Mouse (Mus musculus) hindbrain, postnatal 0 days (tissue): ENCODE data around the gene Gm44596. TPM values are rescaled to one million over a fixed set of nuclear protein-coding genes. Genes with fewer than 3 reads are reported as not detected.

ENCODE experiments used
- ATAC-seq: fragments of 200-750 bp; cut with Nextera tagmentation; 2 replicates; pipeline ENCODE4 v1.8.0; 2017; ENCODE audit warnings: mild to moderate bottlenecking, moderate TSS enrichment, moderate library complexity
- DNase-seq: peaks from one replicate; pipeline ENCODE4 v3.0.0-alpha.2; 2015; ENCODE audit warnings: low spot score
- H3K27ac ChIP-seq: fragments of 300-500 bp; sonication (generic); 2 replicates; pipeline ENCODE4 v1.5.1; 2014; ENCODE audit warnings: mild to moderate bottlenecking
- H3K27me3 ChIP-seq: fragments of 300-500 bp; sonication (generic); 2 replicates; pipeline ENCODE4 v1.6.1; 2014; ENCODE audit warnings: low read length, mixed read lengths; ENCODE audit not compliant: insufficient read depth
- H3K36me3 ChIP-seq: fragments of 300-500 bp; sonication (generic); 2 replicates; pipeline ENCODE4 v1.6.1; 2014; ENCODE audit warnings: low read length, mixed read lengths; ENCODE audit not compliant: insufficient read depth
- H3K4me1 ChIP-seq: fragments of 300-500 bp; sonication (generic); 2 replicates; pipeline ENCODE4 v1.6.1; 2014; ENCODE audit warnings: antibody characterized with exemption, low read length, mixed read lengths; ENCODE audit not compliant: insufficient read depth
- H3K4me2 ChIP-seq: fragments of 300-500 bp; sonication (generic); 2 replicates; pipeline ENCODE4 v1.6.1; 2014; ENCODE audit warnings: low read depth, mild to moderate bottlenecking, low read length, moderate library complexity, mixed read lengths
- H3K4me3 ChIP-seq: fragments of 300-500 bp; sonication (generic); 2 replicates; pipeline ENCODE4 v1.5.1; 2014; ENCODE audit warnings: low read length
- H3K9ac ChIP-seq: fragments of 300-500 bp; sonication (generic); replicated peaks from 2 replicates; pipeline ENCODE4 v1.6.1; 2014; ENCODE audit warnings: mild to moderate bottlenecking, low read length, moderate library complexity, mixed read lengths
- H3K9me3 ChIP-seq: fragments of 300-500 bp; sonication (generic); 2 replicates; pipeline ENCODE4 v1.6.1; 2016; ENCODE audit warnings: low read length, mixed read lengths
- CTCF ChIP-seq: IDR thresholded peaks from 2 replicates; pipeline ENCODE4 v1.5.1; 2016; ENCODE audit warnings: antibody characterized with exemption, control low read depth, low read depth
- WGBS: fragments of 180-500 bp; shearing (Covaris S2); extraction: QIAGEN DNeasy Blood & Tissue Kit; methylation state at CpG from one replicate; pipeline ENCODE4 v1.1.7; 2014; 5-methylcytosine and 5-hydroxymethylcytosine counted together
- polyA plus RNA-seq: library from polyadenylated mRNA; unstranded; fragments of >200 nt; fragmentation: Nextera tagmentation; extraction: Ambion mirVana; gene quantifications from 2 replicates; pipeline ENCODE4 v1.2.1, GENCODE M21; 2015
- total RNA-seq: library from RNA; depleted of rRNA; stranded (reverse); fragments of >200 nt; gene quantifications from 2 replicates; pipeline ENCODE4 v1.2.3, GENCODE M21; 2014

The Gm44596 gene
- total and polyA plus RNA-seq, 2 experiments from 2014 or later = not detected

- H3K9me3 ChIP-seq = no peaks in the 10 kb centered on the region
- H3K4me1 ChIP-seq = no peaks in the 10 kb centered on the region; the same call in none of the 2 replicates
- no peaks in the 10 kb centered on the region for H3K27me3 ChIP-seq
- H3K9ac ChIP-seq = no peak overlapping the region
- H3K4me3 ChIP-seq = no peak overlapping the region
- TF ChIP-seq CTCF = no peak
- no peak overlapping the region for H3K27ac ChIP-seq
- WGBS = 70% methylated on average over 5 of the region's 5 CpGs
- H3K4me2 ChIP-seq = no peak overlapping the region
- peaks cover 51% of the 10 kb centered on the region for H3K36me3 ChIP-seq
- ATAC-seq = no peak
- DNase-seq = peak; percentile 42
Observed at GRCm38 (mm10) chr6:128435474-128435873, 60.2 kb downstream of the Gm44596 start.

DNA sequence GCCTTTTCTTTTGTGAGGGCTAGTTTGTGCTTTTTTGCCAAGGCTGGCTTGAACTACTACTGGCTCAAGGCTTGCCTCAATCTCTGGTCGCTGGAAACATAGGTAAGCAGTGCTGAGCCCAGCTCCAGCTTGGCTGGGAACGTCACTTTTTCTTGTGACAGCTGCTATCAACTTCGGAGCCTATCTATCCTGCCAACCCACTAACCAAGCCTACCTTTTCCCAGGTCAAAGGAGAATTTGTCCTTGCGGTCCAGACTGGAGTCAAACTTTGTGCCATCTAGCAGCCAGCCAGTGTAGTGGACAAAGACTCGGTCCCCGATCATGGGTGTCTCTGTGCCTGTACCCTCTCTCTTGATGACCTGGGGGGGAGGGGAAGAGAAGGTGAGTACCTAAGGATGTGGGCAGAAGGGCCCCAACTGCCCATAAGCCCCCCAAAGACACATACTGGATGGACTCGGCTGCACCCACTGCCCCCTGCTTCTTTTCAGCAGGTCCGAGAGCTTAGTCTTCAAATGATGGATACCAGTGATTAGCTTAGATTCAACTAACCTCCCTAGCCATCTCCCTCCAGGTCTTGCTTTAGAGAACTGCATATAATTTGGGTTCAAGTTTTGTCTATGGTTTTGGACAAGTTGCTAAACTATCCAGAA, 61.2 kb downstream of the Gm44596 start:
- ATAC-seq (no peak), DNase-seq (no peak)
- H3K27ac ChIP-seq = no peak overlapping the region
- no peak for TF ChIP-seq CTCF
- H3K9ac ChIP-seq = peak overlapping the region; percentile 93; the same call in 1 of the 2 replicates
- peak overlapping the region; percentile 80 for H3K4me2 ChIP-seq
- no peaks in the 10 kb centered on the region for H3K9me3 ChIP-seq
- no peaks in the 10 kb centered on the region for H3K27me3 ChIP-seq
- peaks cover 43% of the 10 kb centered on the region for H3K36me3 ChIP-seq
- 88% methylated on average over 8 of the region's 8 CpGs for WGBS
- H3K4me1 ChIP-seq = no peaks in the 10 kb centered on the region; the same call in none of the 2 replicates
- peak overlapping the region; percentile 97 for H3K4me3 ChIP-seq

DNA sequence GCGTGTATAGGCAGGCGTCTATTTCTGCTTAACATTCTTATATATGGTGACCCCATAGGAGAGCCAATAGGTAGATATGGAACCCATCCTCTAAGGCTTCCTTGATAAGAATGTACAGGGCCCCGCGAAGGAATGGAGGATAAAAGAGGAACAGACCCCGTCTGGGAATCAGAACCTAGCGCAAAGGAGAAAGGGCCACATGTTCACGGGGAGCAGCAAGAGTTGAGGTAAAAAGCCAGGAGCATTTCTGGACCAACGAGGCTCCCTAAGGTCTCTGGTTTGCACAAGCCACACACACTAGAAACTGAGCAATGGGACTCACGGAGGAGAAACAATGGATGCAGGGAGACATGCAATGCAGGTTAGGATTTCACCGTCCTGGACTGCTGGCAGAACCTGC, 62.0 kb downstream of the Gm44596 start:
- 3% methylated on average over 10 of the region's 10 CpGs for WGBS
- Histone ChIP-seq H3K4me1 (no peaks in the 10 kb centered on the region; the same call in none of the 2 replicates), H3K9me3 (no peaks in the 10 kb centered on the region), H3K36me3 (peaks cover 35% of the 10 kb centered on the region), H3K27me3 (no peaks in the 10 kb centered on the region), H3K9ac (peak overlapping the region; percentile 93), H3K4me3 (peak overlapping the region; percentile 97), H3K4me2 (peak overlapping the region; percentile 80), H3K27ac (peak overlapping the region; percentile 90)
- DNase-seq (no peak), ATAC-seq (no peak)
- no peak for TF ChIP-seq CTCF

DNA sequence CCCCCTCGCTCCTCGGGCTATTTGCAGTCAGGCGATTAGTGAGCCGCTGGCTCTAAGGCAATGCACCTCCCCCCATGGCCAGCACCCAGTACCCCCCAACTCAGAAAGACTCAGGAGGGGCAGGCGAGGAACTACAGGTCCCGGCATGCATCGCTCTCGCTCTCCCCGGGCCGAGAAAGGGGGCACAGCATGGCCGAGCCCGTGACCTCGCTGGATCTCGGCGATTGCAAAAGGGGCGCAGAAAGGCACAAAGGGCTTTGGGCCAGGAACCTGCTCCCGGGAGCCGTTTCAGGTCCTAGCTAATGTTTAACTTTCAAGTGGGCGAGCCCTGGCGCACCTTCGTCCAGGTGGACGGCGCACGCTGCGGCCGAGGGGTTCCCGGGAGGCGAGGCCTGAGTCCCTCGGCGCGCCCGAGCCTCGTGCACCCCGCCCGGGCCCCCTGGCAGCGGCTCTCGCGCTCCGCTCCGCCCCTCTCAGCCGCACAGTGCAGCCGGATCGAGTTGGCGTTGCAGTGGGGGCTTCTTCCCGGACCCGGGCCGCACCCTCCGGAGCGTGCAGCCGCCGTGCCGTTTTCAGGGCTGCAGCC, 62.5 kb downstream of the Gm44596 start:
- DNase-seq (peak; percentile 81), ATAC-seq (peak; percentile 75)
- no peak for TF ChIP-seq CTCF
- Histone ChIP-seq H3K4me3 (peak overlapping the region; percentile 97), H3K4me2 (peak overlapping the region; percentile 80), H3K27ac (peak overlapping the region; percentile 90), H3K27me3 (no peaks in the 10 kb centered on the region), H3K4me1 (no peaks in the 10 kb centered on the region; the same call in none of the 2 replicates), H3K36me3 (peaks cover 29% of the 10 kb centered on the region), H3K9ac (peak overlapping the region; percentile 93), H3K9me3 (no peaks in the 10 kb centered on the region)
- under 1% methylated on average over 51 of the region's 52 CpGs for WGBS

DNA sequence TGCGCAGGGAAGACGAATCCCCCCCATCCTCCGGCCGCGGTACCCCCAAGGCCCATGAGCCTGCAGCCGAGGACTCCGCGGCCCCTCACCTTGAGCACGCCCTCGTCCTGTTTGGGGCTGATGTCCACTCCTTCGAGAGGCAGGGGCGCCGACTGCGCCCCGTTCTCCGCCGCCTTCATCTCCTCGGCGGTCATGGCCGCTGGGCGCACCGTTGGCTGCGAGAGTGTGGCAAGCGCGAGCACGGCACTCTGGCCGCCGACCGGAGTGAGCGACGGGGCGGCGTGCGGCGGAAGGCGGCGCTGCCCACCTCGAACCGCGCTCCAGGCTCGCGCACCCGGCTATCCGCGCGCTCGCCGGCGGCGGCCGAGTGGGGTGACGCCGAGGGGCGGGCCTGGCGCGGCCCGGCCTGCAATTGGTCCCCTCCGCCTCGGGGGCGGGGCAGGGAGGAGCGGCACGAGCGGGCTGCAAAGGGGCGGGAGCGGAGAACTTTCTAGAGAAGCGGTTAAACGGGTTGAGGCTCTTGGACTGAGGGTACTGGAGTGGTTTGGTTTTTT, 63.1 kb downstream of the Gm44596 start, which contains the start of gene Fkbp4:
Gene Fkbp4, minus strand, starts transcription at position 361 of the 554 bp plus-strand sequence.
- ATAC-seq (peak; percentile 95), DNase-seq (peak; percentile 97)
- 0 out of 2 replicates have a peak, but pooled peaks have one; percentile 3 for TF ChIP-seq CTCF
- H3K4me1 ChIP-seq = no peaks in the 10 kb centered on the region; the same call in none of the 2 replicates
- peak within 1 kb of the TSS; percentile 90 for H3K27ac ChIP-seq
- H3K9me3 ChIP-seq = no peaks in the 10 kb centered on the region
- peaks cover 24% of the 10 kb centered on the region for H3K36me3 ChIP-seq
- peak within 1 kb of the TSS; percentile 80 for H3K4me2 ChIP-seq
- H3K4me3 ChIP-seq = peak within 1 kb of the TSS; percentile 97
- no peaks in the 10 kb centered on the region for H3K27me3 ChIP-seq
- WGBS = 0% methylated on average over 55 of the region's 67 CpGs
- peak within 1 kb of the TSS; percentile 93 for H3K9ac ChIP-seq

DNA sequence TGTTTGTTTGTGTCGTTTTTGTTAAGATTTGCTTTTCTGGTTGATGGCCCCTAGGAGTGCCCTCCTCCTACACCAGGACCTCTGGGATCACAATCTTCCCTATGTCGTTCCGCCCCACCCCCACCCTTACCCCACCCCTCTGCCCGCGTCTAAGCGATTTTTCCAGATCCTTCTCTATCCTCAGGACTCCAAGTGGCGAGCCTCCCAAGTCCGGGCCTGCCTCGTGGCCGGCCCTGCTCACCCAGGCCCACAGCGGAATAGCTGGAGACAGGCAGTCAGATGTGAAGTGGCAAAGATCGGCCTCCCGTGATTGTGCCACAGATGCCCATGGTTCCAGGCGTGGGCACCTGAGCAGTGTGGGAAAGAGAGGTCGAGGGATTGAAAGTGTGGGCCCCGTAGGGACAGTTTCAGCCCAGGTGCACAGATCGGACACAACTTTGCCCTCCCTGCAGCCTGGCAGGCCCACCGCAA, 63.6 kb downstream of the Gm44596 start:
- Histone ChIP-seq H3K27ac (peak overlapping the region; percentile 90), H3K4me2 (peak overlapping the region; percentile 80), H3K27me3 (no peaks in the 10 kb centered on the region), H3K9ac (peak overlapping the region; percentile 93), H3K9me3 (no peaks in the 10 kb centered on the region), H3K36me3 (peaks cover 19% of the 10 kb centered on the region), H3K4me3 (peak overlapping the region; percentile 97), H3K4me1 (no peaks in the 10 kb centered on the region; the same call in none of the 2 replicates)
- no peak for TF ChIP-seq CTCF
- no peak for DNase-seq
- WGBS = 29% methylated on average over 17 of the region's 18 CpGs
- ATAC-seq = peak; percentile 73
